Mouse (Mus musculus) ZHBTc4 (cell line): Measurements from ENCODE around the gene Actl7b.

Experiments used
- DNase-seq: peaks from one replicate; pipeline ENCODE4 v3.0.0-alpha.2; 2011; ENCODE audit warnings: low read depth, low spot score

Actl7b gene

DNA sequence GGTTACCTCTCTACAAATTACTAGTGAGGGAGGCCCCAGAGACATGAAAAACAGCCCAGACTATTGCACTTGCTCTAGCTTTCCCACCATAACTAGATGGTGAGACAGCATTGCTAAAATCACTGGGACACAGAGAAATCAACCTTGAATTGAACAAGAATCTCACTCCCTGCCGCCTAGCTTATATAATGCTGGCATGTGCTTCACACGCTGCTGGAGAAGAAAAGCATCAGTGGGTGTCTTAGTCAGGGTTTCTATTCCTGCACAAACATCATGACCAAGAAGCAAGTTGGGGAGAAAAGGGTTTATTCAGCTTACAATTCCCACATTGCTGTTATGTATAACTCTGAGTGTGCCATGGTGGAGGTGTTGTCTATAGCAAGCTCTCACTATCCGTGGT is 28.1 kb downstream of the Actl7b start:
- DNase-seq = no peak

DNA sequence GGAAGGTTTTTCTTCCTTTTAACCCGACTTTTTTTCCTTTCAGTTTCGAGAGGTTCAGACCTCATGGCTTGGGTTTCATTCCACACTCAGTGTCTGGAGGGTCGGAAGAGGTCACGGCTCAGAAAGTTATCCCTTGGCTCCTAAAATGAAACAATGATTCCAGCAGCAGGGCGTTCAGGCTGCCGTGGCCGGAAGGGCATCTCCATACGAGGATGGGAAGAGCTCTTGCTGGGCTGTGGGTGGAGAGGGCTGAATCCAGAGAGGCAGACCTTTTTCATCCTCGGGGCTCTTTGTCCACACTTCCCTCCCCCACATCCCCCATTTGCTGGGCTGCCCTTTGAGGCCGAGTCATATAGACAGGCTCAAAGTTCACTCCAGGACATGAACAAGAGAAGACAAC is 39.0 kb downstream of the Actl7b start:
- DNase-seq = no peak

DNA sequence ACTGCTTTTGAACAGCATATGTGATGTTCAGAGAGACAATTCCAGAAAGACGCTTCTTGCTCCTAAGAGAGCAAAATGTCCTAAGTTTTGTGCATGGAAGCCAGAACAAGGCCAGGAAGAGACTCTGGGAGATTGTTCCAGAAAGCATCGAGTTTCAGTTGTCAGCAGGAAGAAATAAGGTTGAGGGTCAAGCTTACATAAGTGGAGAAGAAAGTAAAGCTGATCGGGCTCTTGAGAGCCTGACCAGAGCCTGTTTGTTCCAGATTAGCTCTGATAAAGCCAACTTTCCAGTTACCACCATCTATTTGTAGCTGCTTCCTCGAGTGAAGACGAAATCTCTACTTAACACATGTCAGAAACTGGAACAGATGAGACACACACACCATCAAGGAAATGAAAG is 42.6 kb downstream of the Actl7b start:
- DNase-seq = no peak

DNA sequence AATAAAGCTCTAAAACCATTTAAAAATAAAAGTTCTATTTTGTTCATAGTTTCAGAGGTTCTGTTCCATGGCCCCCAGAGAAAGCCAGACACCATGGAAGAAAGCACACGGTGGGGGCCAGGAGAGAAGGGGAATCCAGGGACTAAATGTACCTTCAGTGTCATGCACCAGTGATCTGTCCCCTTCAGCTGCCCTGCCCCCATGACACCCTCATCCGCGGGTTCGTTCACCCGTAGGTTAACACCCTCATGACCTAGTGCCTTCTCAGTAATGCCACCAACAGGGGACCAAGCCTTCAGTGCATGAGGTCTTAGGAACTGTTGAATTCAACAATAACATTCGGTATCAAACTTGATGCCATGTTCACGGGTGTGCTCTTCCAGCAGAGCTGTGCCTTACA is 44.8 kb downstream of the Actl7b start:
- no peak for DNase-seq
